Mouse (Mus musculus): ENCODE data around the gene Mob4.
A peak's percentile ranks its signal among the peaks of the same experiment; 100 is the strongest.

The Mob4 gene

DNA sequence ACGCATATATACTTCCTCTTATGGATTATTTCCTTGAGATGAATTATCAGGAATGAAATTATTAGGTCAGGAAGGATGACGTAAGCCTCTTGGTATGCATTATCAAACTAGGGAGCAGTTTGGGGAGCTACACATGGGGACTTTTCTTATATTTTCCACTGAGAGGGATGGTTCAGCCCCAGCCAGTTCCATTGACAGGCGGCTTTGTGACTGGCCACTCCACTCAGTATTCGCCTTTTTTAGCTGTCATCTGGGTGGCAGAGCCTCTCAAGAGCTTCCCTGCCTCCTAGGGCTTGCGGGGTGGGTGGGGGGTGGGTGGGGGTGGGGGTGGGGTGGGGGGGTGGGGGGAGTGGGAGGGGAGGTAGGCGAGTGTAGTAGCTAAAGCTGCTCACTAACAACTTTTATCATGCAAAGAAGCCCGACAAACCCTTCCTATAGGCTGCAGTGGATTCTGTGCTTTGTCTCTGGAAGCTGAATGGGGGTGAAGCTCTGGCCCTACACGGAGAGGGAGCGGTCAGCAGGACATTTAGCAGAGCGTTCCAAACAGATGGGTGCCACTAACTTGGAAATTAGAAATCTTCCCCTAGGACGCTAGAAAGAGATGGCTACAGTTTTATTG lies 55.7 kb downstream of the Mob4 start:
- no peak for DNase-seq

GRCm38 (mm10) chr1:55192015-55192414 lies 61.0 kb downstream of the Mob4 start:
- no peak for DNase-seq

DNA sequence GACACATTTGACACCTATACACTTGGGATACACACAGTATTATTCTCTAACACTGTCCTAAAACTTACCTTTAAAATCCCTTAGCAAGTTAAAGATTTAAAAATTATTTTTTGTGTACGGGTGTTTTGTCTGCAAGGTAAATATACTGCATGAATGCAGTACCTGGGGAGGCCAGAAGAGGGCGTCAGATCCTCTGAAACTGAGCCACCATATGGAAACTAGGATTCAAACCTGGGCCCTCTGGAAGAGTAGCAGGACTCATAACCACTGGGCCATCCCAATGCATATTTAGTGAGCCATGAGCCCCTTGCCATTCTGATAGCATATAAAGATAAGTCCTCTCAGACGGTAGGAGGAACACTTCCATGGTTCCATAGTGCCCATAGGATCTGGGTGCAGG lies 61.8 kb downstream of the Mob4 start:
- no peak for DNase-seq

- no peak for DNase-seq
Observed at GRCm38 (mm10) chr1:55193316-55193715, 62.3 kb downstream of the Mob4 start.

DNA sequence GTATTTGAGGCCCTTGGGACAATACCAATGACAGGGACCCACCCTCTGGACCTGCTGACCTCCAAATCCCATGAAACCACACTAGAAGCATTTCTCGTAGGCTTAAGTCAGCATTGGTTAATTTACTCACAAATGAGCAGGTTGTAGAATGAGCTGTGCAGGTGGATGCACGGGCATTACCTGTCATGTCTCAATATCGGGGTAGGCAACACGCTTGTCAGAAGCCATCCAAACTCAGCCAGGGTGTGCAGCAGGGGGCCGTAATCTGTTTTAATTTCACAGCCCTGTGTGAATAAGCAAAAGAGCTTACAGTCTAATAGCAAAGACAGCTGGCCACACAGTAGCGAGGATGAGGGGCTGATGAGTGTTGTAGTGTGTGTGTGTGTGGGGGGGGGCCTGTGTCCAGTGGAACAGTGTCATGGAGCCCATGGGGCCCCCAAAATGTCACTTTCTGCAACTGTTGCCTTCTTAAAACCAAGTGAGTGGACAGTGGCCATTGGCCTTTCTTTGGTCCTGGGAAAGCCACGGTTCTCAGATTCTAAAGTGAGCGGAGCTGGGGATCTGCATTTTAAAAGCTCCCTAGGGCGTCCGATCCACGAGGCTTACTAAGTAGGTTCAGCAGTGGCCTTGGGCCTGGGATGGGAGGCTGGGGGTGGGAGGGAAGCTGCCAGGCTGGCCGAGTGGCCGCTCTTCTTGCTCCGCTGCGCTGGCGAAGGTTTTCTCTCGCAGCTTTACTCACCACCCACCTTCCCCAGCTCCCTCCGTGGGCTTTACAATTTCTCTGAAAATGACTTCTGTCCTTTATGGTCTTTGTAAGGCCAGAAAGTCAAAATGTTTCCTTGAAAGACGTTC lies 63.3 kb downstream of the Mob4 start:
- DNase-seq, result peak; percentile 8

DNA sequence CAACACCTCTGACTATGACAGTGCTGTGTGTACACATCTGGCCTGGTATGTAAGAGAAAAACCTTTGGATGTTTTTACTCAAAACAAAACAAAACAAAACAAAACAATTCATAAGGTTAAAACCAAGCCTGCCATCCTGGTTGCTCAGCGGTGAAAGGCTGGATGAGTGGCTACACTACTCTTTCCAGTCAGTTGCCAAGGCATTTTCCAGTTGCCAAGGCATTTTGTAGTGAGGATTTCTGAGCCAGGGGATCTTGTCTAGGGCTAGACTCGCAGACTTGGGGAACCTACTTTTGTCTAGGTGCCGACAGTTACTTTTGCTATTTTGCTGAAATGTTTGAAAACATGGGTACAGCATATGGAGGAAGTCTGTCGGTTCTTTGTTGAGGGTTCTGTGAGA lies 64.0 kb downstream of the Mob4 start:
- DNase-seq, result no peak

DNA sequence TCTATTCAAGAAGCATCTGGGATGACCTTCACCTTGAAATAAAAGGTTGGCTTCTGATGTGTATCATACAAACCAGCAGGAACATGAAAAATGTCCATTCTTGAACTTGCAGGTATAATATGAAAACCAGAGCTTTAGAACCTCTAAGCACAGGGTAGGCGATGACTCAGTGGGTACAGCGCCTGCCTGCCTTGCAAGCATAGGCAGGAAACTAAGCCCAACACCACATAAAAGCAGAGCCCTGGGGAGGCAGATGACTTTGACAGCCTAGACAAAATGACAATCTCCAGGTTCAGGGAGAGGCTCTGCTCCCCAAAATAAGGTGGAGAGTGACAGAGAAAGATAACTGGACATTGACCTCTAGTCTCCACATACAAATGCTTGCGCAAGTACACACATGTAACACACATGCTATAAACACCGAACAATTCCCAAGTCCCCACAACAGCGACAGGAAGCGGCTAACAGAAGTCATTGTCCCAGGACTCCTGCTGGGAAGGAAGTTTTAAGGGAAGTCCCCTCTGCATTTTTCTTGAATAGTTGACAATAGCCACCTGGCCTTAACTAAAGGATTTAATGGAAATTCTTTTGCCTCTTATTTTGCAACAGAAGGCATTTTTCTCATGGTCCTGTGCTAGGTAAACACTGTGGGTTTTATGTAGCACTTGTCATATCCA lies 65.4 kb downstream of the Mob4 start:
- no peak for DNase-seq

DNA sequence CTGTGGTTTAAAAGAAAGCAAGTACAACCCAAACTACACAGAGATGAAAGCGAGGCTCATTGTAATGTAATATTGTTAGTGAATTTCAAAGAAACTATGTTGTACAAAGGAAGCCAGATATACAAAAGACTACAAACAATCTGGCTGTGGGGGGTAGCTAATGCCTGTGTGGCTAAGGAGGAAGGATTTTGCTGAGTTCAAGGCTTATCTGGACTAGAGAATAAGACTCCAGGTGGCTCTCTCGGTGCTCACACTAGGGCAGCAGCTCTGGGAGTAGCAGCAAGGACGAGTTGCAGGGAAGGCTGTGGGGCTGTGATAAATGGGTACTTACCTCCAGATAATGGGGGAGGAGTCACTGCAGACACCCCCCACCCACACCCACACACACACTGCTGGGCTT lies 67.7 kb downstream of the Mob4 start:
- DNase-seq, result no peak

GRCm38 (mm10) chr1:55201850-55202752 lies 71.1 kb downstream of the Mob4 start:
- DNase-seq, result peak; percentile 9

Measured in cerebellum, adult 9-10 months (tissue).